Mouse (Mus musculus): ENCODE measurements around the gene Ccl17. TPM values are rescaled to one million over a fixed set of nuclear protein-coding genes. Genes with fewer than 3 reads are reported as not detected.
"Not testable (repeated sequence)": the region's sequence is repeated elsewhere in the genome, so short reads cannot be mapped to it uniquely, and the experiment has no call there.

Gene Ccl17
- polyA plus RNA-seq, 1 experiment: 4.4 TPM

- TF ChIP-seq CTCF (IDR thresholded peaks at IDR 0.05; ENCODE audit: extremely low read depth, insufficient read depth, low read length): no peak
- no peak for TF ChIP-seq POLR2A (IDR thresholded peaks at IDR 0.05; ENCODE audit: extremely low read depth, insufficient read depth, low read length)
- H3K4me1 ChIP-seq (ENCODE audit: control insufficient read depth, insufficient read depth, low read length): peaks cover 11% of the 10 kb centered on the region
- no peak overlapping the region for H3K4me3 ChIP-seq (ENCODE audit: insufficient read depth, low read length)
- H3K27ac ChIP-seq (ENCODE audit: insufficient read depth, low read length): no peak overlapping the region
These were observed 26.4 kb downstream of the Ccl17 start for GRCm38 (mm10) chr8:94836456-94837240.

DNA sequence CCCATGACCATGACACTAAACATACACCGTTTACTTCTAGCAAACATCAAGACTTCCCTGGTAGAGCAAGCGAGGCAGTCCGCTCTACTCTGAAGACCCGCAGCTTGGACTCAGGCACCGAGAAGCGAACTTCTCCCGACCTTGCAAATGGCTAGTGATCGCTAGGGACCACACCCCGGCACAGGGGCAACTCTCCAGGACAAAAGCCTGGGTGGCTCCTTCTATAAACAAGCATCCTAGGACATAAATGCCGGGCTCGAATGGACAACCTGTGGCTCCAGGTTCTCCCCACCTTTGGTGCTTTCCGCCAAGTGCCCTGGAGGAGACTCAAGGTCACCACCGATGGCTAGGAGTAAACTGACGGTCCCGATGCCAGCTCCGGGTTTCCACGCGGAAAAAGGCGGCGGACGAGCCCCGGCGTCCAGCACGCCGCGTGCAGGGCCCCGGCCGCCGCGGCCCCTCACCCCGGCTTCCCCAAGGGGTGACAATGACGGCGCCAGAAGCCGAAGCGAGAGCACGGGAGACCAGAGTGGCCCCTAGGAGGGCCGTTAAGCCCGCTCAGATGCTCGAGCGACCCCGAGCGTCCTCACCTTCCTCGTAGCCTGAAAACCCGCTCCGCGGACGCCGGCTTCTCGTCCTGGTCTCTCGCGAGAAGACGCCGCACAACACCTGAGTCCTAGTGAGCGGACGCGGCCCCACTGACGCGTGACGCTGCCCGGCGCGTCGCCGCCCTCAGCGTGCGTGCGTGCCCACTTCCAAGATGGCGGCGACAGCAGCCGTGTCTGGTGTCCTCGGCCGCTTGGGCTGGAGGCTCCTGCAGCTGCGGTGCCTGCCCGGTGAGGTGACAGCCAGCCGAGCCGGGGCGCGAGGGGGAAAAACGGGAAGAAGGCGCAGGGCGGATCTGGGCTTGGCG is 27.7 kb downstream of the Ccl17 start, which contains the start of the genes Coq9 and Ciapin1:
Gene Coq9 (plus strand): TSS at position 660 of the 913 bp plus-strand sequence.
Gene Ciapin1 (minus strand): TSS at position 697 of the 913 bp plus-strand sequence.
- H3K4me1 ChIP-seq (ENCODE audit: control insufficient read depth, insufficient read depth, low read length): peaks cover 8% of the 10 kb centered on the region

DNA sequence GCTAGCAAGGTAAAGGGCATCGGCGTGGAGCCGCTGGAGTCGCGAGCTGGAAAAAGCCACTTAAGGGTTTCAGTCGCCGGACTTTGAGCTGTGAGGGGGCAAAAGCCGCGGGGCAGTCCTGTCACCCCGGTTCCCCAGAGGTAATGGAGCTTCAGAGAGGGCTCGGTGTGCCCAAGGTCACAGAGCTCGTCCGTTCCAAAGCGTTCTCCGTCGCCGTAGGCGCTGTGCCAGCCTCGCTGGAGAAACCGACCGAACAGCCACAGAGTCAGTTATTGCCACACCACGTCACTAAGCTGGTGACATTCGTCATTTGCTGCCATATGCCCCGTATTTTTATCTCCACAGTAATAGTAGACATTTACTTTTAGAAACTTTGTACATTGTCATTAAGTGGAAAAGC is 28.3 kb downstream of the Ccl17 start:
- H3K27ac ChIP-seq (ENCODE audit: insufficient read depth, low read length): peak overlapping the region; percentile 98
- H3K4me3 ChIP-seq (ENCODE audit: insufficient read depth, low read length): peak overlapping the region; percentile 95
- no peak for TF ChIP-seq CTCF (IDR thresholded peaks at IDR 0.05; ENCODE audit: extremely low read depth, insufficient read depth, low read length)
- peak; percentile 51; the same call in 1 of the 2 replicates for TF ChIP-seq POLR2A (IDR thresholded peaks at IDR 0.05; ENCODE audit: extremely low read depth, insufficient read depth, low read length)
- H3K4me1 ChIP-seq (ENCODE audit: control insufficient read depth, insufficient read depth, low read length): peaks cover 7% of the 10 kb centered on the region

More for the DNA sequence above, 27.7 kb downstream of the Ccl17 start, which contains the start of the genes Coq9 and Ciapin1:
- peak within 1 kb of the TSS; percentile 98 for H3K27ac ChIP-seq (ENCODE audit: insufficient read depth, low read length)
- H3K4me3 ChIP-seq (ENCODE audit: insufficient read depth, low read length): peak within 1 kb of the TSS; percentile 95
- peak; percentile 84 for TF ChIP-seq POLR2A (IDR thresholded peaks at IDR 0.05; ENCODE audit: extremely low read depth, insufficient read depth, low read length)
- TF ChIP-seq CTCF (IDR thresholded peaks at IDR 0.05; ENCODE audit: extremely low read depth, insufficient read depth, low read length): no peak

- no peak for TF ChIP-seq POLR2A (IDR thresholded peaks at IDR 0.05; ENCODE audit: extremely low read depth, insufficient read depth, low read length)
- no peak for TF ChIP-seq CTCF (IDR thresholded peaks at IDR 0.05; ENCODE audit: extremely low read depth, insufficient read depth, low read length)
- H3K4me1 ChIP-seq (ENCODE audit: control insufficient read depth, insufficient read depth, low read length): peaks cover 6% of the 10 kb centered on the region
- H3K4me3 ChIP-seq (ENCODE audit: insufficient read depth, low read length): no peak overlapping the region
- H3K27ac ChIP-seq (ENCODE audit: insufficient read depth, low read length): no peak overlapping the region
These were observed 30.9 kb downstream of the Ccl17 start for GRCm38 (mm10) chr8:94841183-94841582.

DNA sequence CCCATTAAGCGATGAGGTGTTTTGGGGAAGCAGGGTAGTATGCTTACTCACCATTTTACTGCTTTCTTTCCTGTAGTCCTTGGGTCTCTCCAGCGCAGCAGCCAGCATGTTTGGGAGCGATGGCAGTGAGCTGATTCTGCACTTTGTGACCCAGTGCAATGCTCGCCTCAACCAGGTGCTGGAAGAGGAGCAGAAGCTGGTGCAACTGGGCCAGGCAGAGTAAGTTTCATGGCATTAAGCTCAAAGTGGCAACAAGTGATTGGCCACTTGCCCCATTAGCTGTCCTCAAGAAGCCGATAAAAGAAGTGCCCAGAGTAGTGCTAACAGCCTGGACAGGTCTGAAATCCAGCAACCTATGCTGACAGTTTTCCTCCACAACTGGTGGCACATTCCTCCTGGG is 39.8 kb downstream of the Ccl17 start:
- H3K4me3 ChIP-seq (ENCODE audit: insufficient read depth, low read length): no peak overlapping the region
- TF ChIP-seq POLR2A (IDR thresholded peaks at IDR 0.05; ENCODE audit: extremely low read depth, insufficient read depth, low read length) (no peak), CTCF (IDR thresholded peaks at IDR 0.05; ENCODE audit: extremely low read depth, insufficient read depth, low read length) (no peak)
- no peaks in the 10 kb centered on the region for H3K4me1 ChIP-seq (ENCODE audit: control insufficient read depth, insufficient read depth, low read length)
- H3K27ac ChIP-seq (ENCODE audit: insufficient read depth, low read length): no peak overlapping the region

DNA sequence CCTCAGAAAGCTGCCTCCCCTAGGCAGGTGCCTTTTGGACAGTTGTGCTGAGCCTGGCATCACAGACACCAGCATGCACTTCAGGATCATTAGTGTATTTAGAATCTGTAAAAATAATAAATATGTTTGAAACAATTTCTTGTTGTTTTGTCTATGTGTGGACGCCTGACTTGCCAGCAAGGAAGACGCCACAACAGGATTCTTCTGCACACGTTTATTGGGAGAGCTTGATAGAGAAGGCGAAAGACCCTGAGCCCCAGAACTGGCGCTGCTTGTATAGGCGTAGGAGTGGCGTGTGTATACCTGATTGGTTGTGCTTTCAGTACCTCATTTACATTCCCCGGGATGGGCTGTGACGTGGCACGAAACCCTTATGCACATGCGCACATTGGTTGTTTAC is 44.5 kb downstream of the Ccl17 start:
- H3K27ac ChIP-seq (ENCODE audit: insufficient read depth, low read length); H3K4me1 ChIP-seq (ENCODE audit: control insufficient read depth, insufficient read depth, low read length); H3K4me3 ChIP-seq (ENCODE audit: insufficient read depth, low read length): not testable (repeated sequence)

DNA sequence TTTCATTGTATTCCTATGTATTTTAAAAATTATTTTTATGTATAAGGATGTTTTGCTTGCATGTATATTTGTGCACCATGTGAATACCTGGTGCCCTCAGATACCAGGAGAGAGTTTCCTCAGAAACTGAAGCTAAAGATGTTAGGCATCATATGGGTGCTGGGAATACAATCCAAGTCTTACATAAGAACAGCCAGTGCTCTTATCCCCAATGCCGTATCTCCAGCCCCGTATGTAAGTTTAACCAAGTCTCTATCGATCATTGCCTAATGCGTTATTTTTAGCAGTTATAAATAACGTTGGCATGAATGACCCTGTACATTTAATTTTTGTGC is 46.7 kb downstream of the Ccl17 start:
- no peak overlapping the region for H3K27ac ChIP-seq (ENCODE audit: insufficient read depth, low read length)
- TF ChIP-seq CTCF (IDR thresholded peaks at IDR 0.05; ENCODE audit: extremely low read depth, insufficient read depth, low read length): no peak
- no peak for TF ChIP-seq POLR2A (IDR thresholded peaks at IDR 0.05; ENCODE audit: extremely low read depth, insufficient read depth, low read length)
- H3K4me1 ChIP-seq (ENCODE audit: control insufficient read depth, insufficient read depth, low read length): peaks cover 5% of the 10 kb centered on the region
- no peak overlapping the region; the same call in 1 of the 2 replicates for H3K4me3 ChIP-seq (ENCODE audit: insufficient read depth, low read length)

DNA sequence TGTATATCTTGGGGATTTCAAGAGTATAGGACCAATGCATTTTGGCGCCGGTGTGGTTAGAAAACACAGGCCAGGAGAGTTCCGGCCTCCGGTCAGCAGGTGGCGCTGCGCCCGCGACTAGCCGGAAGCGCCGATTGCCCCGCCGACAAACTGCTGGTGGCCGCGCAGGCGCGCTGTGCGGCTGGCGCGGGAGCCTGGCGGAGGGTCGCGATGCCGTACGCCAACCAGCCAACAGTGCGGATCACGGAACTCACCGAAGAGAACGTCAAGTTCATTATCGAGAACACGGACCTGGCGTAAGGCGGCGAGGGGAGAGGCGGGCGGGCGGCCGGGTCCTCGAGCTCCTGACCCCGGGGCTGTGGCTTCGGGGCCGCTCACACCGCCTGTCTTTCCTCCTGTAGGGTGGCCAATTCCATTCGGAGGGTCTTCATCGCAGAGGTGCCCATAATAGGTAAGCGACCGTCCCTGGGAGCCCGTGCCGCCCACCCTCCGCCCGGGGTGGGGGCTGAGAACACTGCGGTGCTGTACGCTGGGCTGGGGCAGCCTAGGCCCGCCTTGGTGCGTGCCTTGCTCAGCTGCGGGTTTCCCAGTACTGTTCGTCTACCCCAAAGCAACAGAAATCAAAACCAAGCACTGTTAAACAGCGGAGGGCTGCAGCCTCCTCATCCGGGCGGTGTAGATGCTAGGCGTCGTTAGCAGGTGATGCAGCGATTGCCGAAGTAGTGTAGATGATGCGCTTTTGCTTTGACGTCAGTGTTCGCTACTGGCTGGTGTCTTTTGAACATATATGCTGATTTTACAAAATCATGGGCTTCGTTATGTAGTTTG is 47.3 kb downstream of the Ccl17 start, which contains the start of gene Polr2c:
Gene Polr2c (plus strand): TSS at position 105 of the 828 bp plus-strand sequence.
- TF ChIP-seq CTCF (IDR thresholded peaks at IDR 0.05; ENCODE audit: extremely low read depth, insufficient read depth, low read length) (peak; percentile 58), POLR2A (IDR thresholded peaks at IDR 0.05; ENCODE audit: extremely low read depth, insufficient read depth, low read length) (peak; percentile 62; the same call in 1 of the 2 replicates)
- Histone ChIP-seq H3K4me1 (ENCODE audit: control insufficient read depth, insufficient read depth, low read length) (peaks cover 5% of the 10 kb centered on the region), H3K27ac (ENCODE audit: insufficient read depth, low read length) (peak within 1 kb of the TSS; percentile 80; the same call in 1 of the 2 replicates), H3K4me3 (ENCODE audit: insufficient read depth, low read length) (peak within 1 kb of the TSS; percentile 91)
